Mouse (Mus musculus): Measurements from ENCODE around the gene Tsc22d1.

DNA sequence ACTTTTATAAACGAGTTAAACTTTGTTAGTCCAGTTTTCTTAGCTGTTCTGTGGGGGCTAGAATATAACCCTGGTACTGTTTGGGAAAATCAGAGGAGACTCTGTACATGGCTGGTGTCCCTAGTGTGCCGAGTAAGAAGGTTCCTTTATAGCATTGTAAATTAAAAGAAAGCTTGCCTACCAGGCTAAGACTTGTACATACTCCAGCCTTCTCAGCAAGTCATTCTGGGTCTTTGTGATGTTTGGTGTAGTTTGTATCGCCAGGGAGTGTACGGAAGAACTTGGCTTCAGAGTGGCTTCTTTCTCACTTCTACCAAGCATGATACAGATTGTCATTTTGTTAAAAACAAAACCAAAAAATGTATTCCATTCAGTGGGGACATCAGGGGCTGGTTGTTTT lies 17.2 kb downstream of the Tsc22d1 start:
- no peak for TF ChIP-seq CTCF (IDR thresholded peaks at IDR 0.05; ENCODE audit: low read depth)
- no peak for TF ChIP-seq EP300 (IDR thresholded peaks at IDR 0.05; ENCODE audit: low read depth)
